Mouse (Mus musculus): Measurements from ENCODE around the gene Gldc.

- TF ChIP-seq POLR2A (IDR thresholded peaks at IDR 0.05; ENCODE audit: borderline replicate concordance, extremely low read depth, insufficient read depth, insufficient read length, poor library complexity, severe bottlenecking), result no peak
- TF ChIP-seq CTCF (IDR thresholded peaks at IDR 0.05; ENCODE audit: borderline replicate concordance, extremely low read depth, insufficient read depth, insufficient read length), result no peak
Measured at GRCm38 (mm10) chr19:30051479-30051878, 123.8 kb downstream of the Gldc start.

Data from brain, embryonic 14.5 days (tissue).